Comparison of ENCODE assay signal across 9 mouse cellular contexts in the genomic region with DNA sequence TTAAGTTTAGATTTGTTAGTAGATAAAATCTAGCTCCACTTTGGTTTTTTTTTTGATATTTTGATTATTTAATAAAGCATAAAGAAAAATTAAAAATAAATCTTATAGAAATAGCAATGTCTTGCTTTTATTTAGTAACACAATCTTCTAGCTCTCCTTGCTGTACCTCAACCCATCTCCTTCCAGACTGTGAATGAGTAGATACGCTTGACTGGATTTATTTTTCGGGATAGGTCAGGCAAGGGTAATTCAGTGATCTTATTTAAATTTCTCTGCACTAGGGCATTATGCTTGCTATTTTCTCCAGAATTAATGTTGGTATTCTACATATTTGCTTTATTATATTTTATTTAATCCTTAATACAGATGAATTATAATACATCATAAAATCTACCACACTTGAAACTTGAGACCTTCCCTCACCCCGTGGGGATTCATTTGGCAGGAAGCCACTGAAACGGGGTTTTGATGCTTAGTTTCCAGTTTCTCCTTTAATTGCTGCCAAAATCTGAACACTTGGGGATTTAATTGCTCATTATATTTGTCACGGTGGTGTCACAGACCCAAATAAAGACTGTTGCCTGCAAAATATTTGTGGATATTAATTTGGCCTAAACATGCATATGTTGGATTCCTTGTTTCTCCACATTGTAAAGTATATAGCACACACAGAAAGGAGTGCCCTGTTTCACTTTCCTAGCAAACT.
DNase-seq lines count a peak whose midpoint lies in the region; ATAC-seq lines count a peak whose summit lies in the region.
"Had no signal": no experiment of that assay in that cellular context is flagged by ENCODE, and none has a peak within 500 bp of the region (broad histone marks: within the 10 kb centered on the region; RNA-seq: fewer than 3 reads in every experiment).

No protein-coding gene starts in this region.

- no peak overlapping the region for H3K4me2 ChIP-seq in hindbrain, embryonic 14.5 days (replicated peaks)
- H3K4me2 ChIP-seq in forebrain, embryonic 15.5 days (replicated peaks), result no peak overlapping the region
- H3K4me2 ChIP-seq: embryonic facial prominence, embryonic 12.5 days; limb, embryonic 15.5 days had no signal

- ATAC-seq in hindbrain, embryonic 14.5 days (ENCODE audit: low FRiP score), result no peak; the same call in 1 of the 2 replicates
- peak; percentile 75 for ATAC-seq in forebrain, embryonic 15.5 days (replicated peaks)

- no peak overlapping the region for H3K27ac ChIP-seq in hindbrain, embryonic 14.5 days
- no peak overlapping the region for H3K27ac ChIP-seq in hindbrain, embryonic 10.5 days
- no peak overlapping the region for H3K27ac ChIP-seq in forebrain, embryonic 15.5 days (replicated peaks)
- H3K27ac ChIP-seq: embryonic facial prominence, embryonic 12.5 days; limb, embryonic 15.5 days had no signal

- 37% methylated on average over 5 of the region's 5 CpGs for WGBS in hindbrain, embryonic 14.5 days
- 77% methylated on average over 5 of the region's 5 CpGs for WGBS in hindbrain, embryonic 10.5 days
- 21% methylated on average over 5 of the region's 5 CpGs for WGBS in forebrain, embryonic 15.5 days

- no peaks in the 10 kb centered on the region for H3K27me3 ChIP-seq in hindbrain, embryonic 14.5 days (ENCODE audit: control insufficient read depth, insufficient read depth, low read length)
- H3K27me3 ChIP-seq in hindbrain, embryonic 10.5 days (ENCODE audit: insufficient read depth, poor library complexity, severe bottlenecking), result no peaks in the 10 kb centered on the region
- H3K27me3 ChIP-seq in forebrain, embryonic 15.5 days, result 0 out of 2 replicates have a peak, but pooled peaks cover 4% of the 10 kb centered on the region
- H3K27me3 ChIP-seq: embryonic facial prominence, embryonic 12.5 days; limb, embryonic 15.5 days had no signal

- no peaks in the 10 kb centered on the region for H3K36me3 ChIP-seq in hindbrain, embryonic 14.5 days (replicated peaks; ENCODE audit: control insufficient read depth, insufficient read depth)
- no peaks in the 10 kb centered on the region for H3K36me3 ChIP-seq in hindbrain, embryonic 10.5 days
- H3K36me3 ChIP-seq in forebrain, embryonic 15.5 days, result no peaks in the 10 kb centered on the region
- H3K36me3 ChIP-seq: embryonic facial prominence, embryonic 12.5 days; limb, embryonic 15.5 days had no signal

- H3K9ac ChIP-seq in hindbrain, embryonic 14.5 days, result no peak overlapping the region
- no peak overlapping the region for H3K9ac ChIP-seq in forebrain, embryonic 15.5 days (replicated peaks)
- H3K9ac ChIP-seq: embryonic facial prominence, embryonic 12.5 days; limb, embryonic 15.5 days had no signal

- DNase-seq in hindbrain, embryonic 14.5 days (ENCODE audit: low spot score), result peak; percentile 72
- DNase-seq in hindbrain, embryonic 10.5 days (ENCODE audit: low spot score), result no peak
- peak; percentile 13 for DNase-seq in adrenal gland, postnatal 25 days
- DNase-seq in kidney, postnatal 4 days, result peak; percentile 68
- DNase-seq in right cerebral cortex, postnatal 14 days, result no peak
- DNase-seq in thymus, postnatal 14 days, result no peak

- no peak overlapping the region for H3K4me3 ChIP-seq in hindbrain, embryonic 14.5 days (replicated peaks; ENCODE audit: low read length)
- H3K4me3 ChIP-seq in hindbrain, embryonic 10.5 days, result no peak overlapping the region
- H3K4me3 ChIP-seq in forebrain, embryonic 15.5 days, result no peak overlapping the region
- H3K4me3 ChIP-seq: embryonic facial prominence, embryonic 12.5 days; limb, embryonic 15.5 days had no signal

- no peaks in the 10 kb centered on the region for H3K4me1 ChIP-seq in hindbrain, embryonic 14.5 days (replicated peaks; ENCODE audit: control insufficient read depth, insufficient read depth, low read length)
- no peaks in the 10 kb centered on the region for H3K4me1 ChIP-seq in hindbrain, embryonic 10.5 days (replicated peaks)
- H3K4me1 ChIP-seq in forebrain, embryonic 15.5 days, result peaks cover 5% of the 10 kb centered on the region
- H3K4me1 ChIP-seq: limb, embryonic 15.5 days had no signal

- no peaks in the 10 kb centered on the region for H3K9me3 ChIP-seq in hindbrain, embryonic 14.5 days (ENCODE audit: control insufficient read depth, low read length)
- H3K9me3 ChIP-seq in hindbrain, embryonic 10.5 days, result no peaks in the 10 kb centered on the region
- no peaks in the 10 kb centered on the region for H3K9me3 ChIP-seq in forebrain, embryonic 15.5 days
- H3K9me3 ChIP-seq: embryonic facial prominence, embryonic 12.5 days; limb, embryonic 15.5 days had no signal

Comparison
In these comparisons a context has a peak if more than half of its experiments do, and no peak if none do; other contexts are left out.
1. DNase-seq: peak in hindbrain, embryonic 14.5 days (single experiment), adrenal gland, postnatal 25 days (single experiment) and kidney, postnatal 4 days (2 of 2); none in hindbrain, embryonic 10.5 days (single experiment), right cerebral cortex, postnatal 14 days (single experiment) and thymus, postnatal 14 days (single experiment).